Mouse (Mus musculus) forebrain, postnatal 0 days (tissue): Measurements from ENCODE around the gene Wrap73. TPM values are rescaled to one million over a fixed set of nuclear protein-coding genes. Genes with fewer than 3 reads are reported as not detected.

Experiments used
- ATAC-seq: fragments of 200-750 bp; cut with Nextera tagmentation; 2 replicates; pipeline ENCODE4 v1.8.0; 2017; ENCODE audit warnings: mild to moderate bottlenecking, moderate library complexity
- DNase-seq: peaks from one replicate; pipeline ENCODE4 v3.0.0-alpha.2; 2015
- H3K27ac ChIP-seq: fragments of 300-500 bp; sonication (generic); 2 replicates; pipeline ENCODE4 v1.5.1; 2014; ENCODE audit warnings: low read depth, mild to moderate bottlenecking, antibody characterized with exemption, low read length, moderate library complexity, mixed read lengths
- H3K27me3 ChIP-seq: fragments of 300-500 bp; sonication (generic); 2 replicates; pipeline ENCODE4 v1.6.1; 2014; ENCODE audit warnings: mild to moderate bottlenecking, low read length, mixed read lengths; ENCODE audit not compliant: insufficient read depth
- H3K36me3 ChIP-seq: fragments of 300-500 bp; sonication (generic); 2 replicates; pipeline ENCODE4 v1.6.1; 2014; ENCODE audit warnings: mild to moderate bottlenecking, moderate library complexity; ENCODE audit not compliant: insufficient read depth
- H3K4me1 ChIP-seq: fragments of 300-500 bp; sonication (generic); 2 replicates; pipeline ENCODE4 v1.6.1; 2014; ENCODE audit warnings: antibody characterized with exemption; ENCODE audit not compliant: insufficient read depth
- H3K4me2 ChIP-seq: fragments of 300-500 bp; sonication (generic); 2 replicates; pipeline ENCODE4 v1.6.1; 2014; ENCODE audit warnings: low read depth, mild to moderate bottlenecking, moderate library complexity
- H3K4me3 ChIP-seq: fragments of 300-500 bp; sonication (generic); 2 replicates; pipeline ENCODE4 v1.5.1; 2014; ENCODE audit warnings: low read depth, low read length, mixed read lengths
- H3K9ac ChIP-seq: fragments of 300-500 bp; sonication (generic); 2 replicates; pipeline ENCODE4 v1.6.1; 2014; ENCODE audit warnings: mild to moderate bottlenecking
- H3K9me3 ChIP-seq: fragments of 300-500 bp; sonication (generic); 2 replicates; pipeline ENCODE4 v1.6.1; 2016; ENCODE audit warnings: low read length
- CTCF ChIP-seq: sonication (generic); IDR thresholded peaks from 2 replicates; pipeline ENCODE4 v1.5.1; 2016; ENCODE audit warnings: antibody characterized with exemption, control low read depth, low read depth
- WGBS: fragments of 180-500 bp; shearing (Covaris S2); extraction: QIAGEN DNeasy Blood & Tissue Kit; methylation state at CpG from one replicate; pipeline ENCODE4 v1.1.7; 2014; 5-methylcytosine and 5-hydroxymethylcytosine counted together
- polyA plus RNA-seq: library from polyadenylated mRNA; unstranded; fragments of >200 nt; fragmentation: Nextera tagmentation; extraction: Ambion mirVana; gene quantifications from 2 replicates; pipeline ENCODE4 v1.2.1, GENCODE M21; 2015
- total RNA-seq: library from RNA; depleted of rRNA; stranded (reverse); fragments of >200 nt; gene quantifications from 2 replicates; pipeline ENCODE4 v1.2.3, GENCODE M21; 2014

Gene Wrap73
- total and polyA plus RNA-seq, 2 experiments from 2014 or later: 37.6 to 44.4 TPM

- Histone ChIP-seq H3K9ac (no peak overlapping the region), H3K27ac (no peak overlapping the region), H3K36me3 (no peaks in the 10 kb centered on the region), H3K9me3 (no peaks in the 10 kb centered on the region), H3K27me3 (no peaks in the 10 kb centered on the region), H3K4me2 (no peak overlapping the region), H3K4me3 (no peak overlapping the region), H3K4me1 (no peaks in the 10 kb centered on the region)
- 67% methylated on average over 5 of the region's 5 CpGs for WGBS
- TF ChIP-seq CTCF: no peak
- DNase-seq (no peak), ATAC-seq (no peak)
Measured at GRCm38 (mm10) chr4:154183566-154183965, 41.4 kb downstream of the Wrap73 start.

GRCm38 (mm10) chr4:154185001-154185400 lies 42.8 kb downstream of the Wrap73 start:
- DNase-seq (no peak), ATAC-seq (no peak)
- Histone ChIP-seq H3K4me3 (no peak overlapping the region), H3K4me2 (no peak overlapping the region), H3K36me3 (no peaks in the 10 kb centered on the region), H3K27me3 (no peaks in the 10 kb centered on the region), H3K9me3 (no peaks in the 10 kb centered on the region), H3K4me1 (no peaks in the 10 kb centered on the region), H3K27ac (no peak overlapping the region), H3K9ac (no peak overlapping the region)
- no peak for TF ChIP-seq CTCF
- WGBS: 80% methylated on average over 5 of the region's 5 CpGs

GRCm38 (mm10) chr4:154186002-154186537 lies 43.9 kb downstream of the Wrap73 start:
- ATAC-seq: no peak
- Histone ChIP-seq H3K36me3 (no peaks in the 10 kb centered on the region), H3K4me1 (no peaks in the 10 kb centered on the region), H3K4me2 (no peak overlapping the region), H3K9me3 (no peaks in the 10 kb centered on the region), H3K9ac (no peak overlapping the region), H3K4me3 (no peak overlapping the region), H3K27me3 (no peaks in the 10 kb centered on the region), H3K27ac (no peak overlapping the region)
- DNase-seq: no peak
- 81% methylated on average over 11 of the region's 11 CpGs for WGBS
- no peak for TF ChIP-seq CTCF

GRCm38 (mm10) chr4:154188948-154189347 lies 46.8 kb downstream of the Wrap73 start:
- Histone ChIP-seq H3K4me2 (no peak overlapping the region), H3K27ac (no peak overlapping the region), H3K4me1 (no peaks in the 10 kb centered on the region), H3K4me3 (no peak overlapping the region), H3K36me3 (no peaks in the 10 kb centered on the region), H3K9ac (no peak overlapping the region), H3K27me3 (no peaks in the 10 kb centered on the region), H3K9me3 (no peaks in the 10 kb centered on the region)
- ATAC-seq (no peak), DNase-seq (no peak)
- WGBS: 76% methylated on average over 8 of the region's 8 CpGs
- TF ChIP-seq CTCF: no peak

GRCm38 (mm10) chr4:154197961-154198360 lies 55.8 kb downstream of the Wrap73 start:
- no peak overlapping the region for H3K4me2 ChIP-seq
- no peak overlapping the region for H3K4me3 ChIP-seq
- ATAC-seq (no peak), DNase-seq (no peak)
- H3K36me3 ChIP-seq: no peaks in the 10 kb centered on the region
- H3K9me3 ChIP-seq: peaks cover 3% of the 10 kb centered on the region; the same call in 1 of the 2 replicates
- H3K4me1 ChIP-seq: no peaks in the 10 kb centered on the region
- 63% methylated on average over 6 of the region's 6 CpGs for WGBS
- no peak overlapping the region for H3K27ac ChIP-seq
- no peak overlapping the region for H3K9ac ChIP-seq
- H3K27me3 ChIP-seq: no peaks in the 10 kb centered on the region
- TF ChIP-seq CTCF: no peak

GRCm38 (mm10) chr4:154198377-154198961 lies 56.3 kb downstream of the Wrap73 start:
- Histone ChIP-seq H3K4me3 (no peak overlapping the region), H3K27ac (no peak overlapping the region), H3K9ac (no peak overlapping the region), H3K27me3 (no peaks in the 10 kb centered on the region), H3K4me1 (no peaks in the 10 kb centered on the region), H3K4me2 (no peak overlapping the region), H3K9me3 (peaks cover 3% of the 10 kb centered on the region; the same call in 1 of the 2 replicates), H3K36me3 (no peaks in the 10 kb centered on the region)
- no peak for TF ChIP-seq CTCF
- DNase-seq (no peak), ATAC-seq (no peak)
- WGBS: 15% methylated on average over 7 of the region's 7 CpGs

GRCm38 (mm10) chr4:154201511-154201910 lies 59.3 kb downstream of the Wrap73 start:
- TF ChIP-seq CTCF: no peak
- Histone ChIP-seq H3K9ac (no peak overlapping the region), H3K9me3 (no peaks in the 10 kb centered on the region), H3K27me3 (no peaks in the 10 kb centered on the region), H3K36me3 (no peaks in the 10 kb centered on the region), H3K4me1 (no peaks in the 10 kb centered on the region), H3K27ac (no peak overlapping the region), H3K4me3 (no peak overlapping the region), H3K4me2 (no peak overlapping the region)
- WGBS: 66% methylated on average over 5 of the region's 5 CpGs
- ATAC-seq: no peak
- DNase-seq: no peak
